Mouse (Mus musculus) CH12F3 (cell line): ENCODE results near the gene Gm17018.

Experiments used
- in situ Hi-C: fragments of 300-500 bp; cut with MboI; formaldehyde crosslinking; loops from 2 replicates; pipeline ENCODE4 v1.14.3; 2020; ENCODE audit warnings: low sequenced_read_pairs

Gene Gm17018

DNA sequence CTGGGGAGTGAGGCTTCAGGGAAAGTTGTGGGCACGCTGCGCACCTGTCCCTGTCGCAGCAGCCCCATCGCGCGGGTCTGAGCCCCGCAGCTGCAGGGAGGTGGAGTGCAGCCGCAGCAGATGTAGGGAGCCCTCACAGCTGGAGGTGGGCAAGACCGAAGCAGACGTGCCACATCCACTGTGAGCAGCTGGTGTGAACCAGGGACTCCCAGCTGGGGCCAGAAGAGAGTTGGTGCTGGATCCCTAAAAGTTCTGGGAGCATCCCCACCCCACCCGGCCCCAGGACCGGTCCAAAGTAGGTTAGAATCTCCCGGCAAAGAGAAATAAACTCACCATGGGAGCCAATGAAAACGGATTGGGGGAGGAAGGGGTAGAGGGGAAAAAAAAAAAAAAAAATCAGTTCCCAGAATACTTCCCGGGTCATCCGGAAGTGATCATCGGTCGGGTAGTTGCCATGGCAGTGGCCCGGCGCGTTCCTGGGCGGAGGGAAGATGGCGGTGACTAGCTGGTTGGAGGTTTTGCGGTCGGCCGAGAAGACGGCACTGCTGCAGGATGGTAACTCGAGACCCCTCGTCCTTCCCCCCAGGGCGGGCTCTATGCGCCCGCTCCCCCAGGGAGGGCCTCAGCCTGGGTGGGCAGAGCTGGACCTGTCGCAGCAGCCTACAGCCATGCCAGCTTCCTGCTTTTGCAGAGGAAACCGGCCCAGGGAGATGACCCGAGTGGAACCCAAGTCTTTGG is at the start of gene Gm17018, which contains the start of gene Poll:
Gm17018 (plus strand) TSS at position 463 of the 738 bp plus-strand sequence.
Poll (minus strand) TSS at position 379 of the 738 bp plus-strand sequence.
- in situ Hi-C loops = no loop called here

DNA sequence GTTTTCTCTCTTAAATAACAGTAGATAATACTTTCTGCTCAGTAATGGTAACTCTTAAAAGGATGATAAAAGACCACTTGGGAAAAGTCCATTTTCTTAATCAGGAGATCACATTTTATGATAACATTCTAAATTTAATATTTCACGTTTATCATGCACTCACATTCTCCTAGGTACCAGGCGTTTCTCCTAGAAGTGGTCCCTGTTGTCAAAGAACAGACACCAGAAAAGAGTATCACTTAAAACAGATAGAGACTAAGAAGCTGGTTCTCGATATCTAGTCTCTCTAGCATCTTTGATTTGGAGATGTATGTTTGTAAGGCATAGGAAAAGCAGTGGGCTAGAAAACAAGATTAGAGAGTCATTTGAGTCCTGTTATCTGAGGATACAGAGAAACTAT is 49.7 kb upstream of the Gm17018 start:
- in situ Hi-C loops = no loop called here

DNA sequence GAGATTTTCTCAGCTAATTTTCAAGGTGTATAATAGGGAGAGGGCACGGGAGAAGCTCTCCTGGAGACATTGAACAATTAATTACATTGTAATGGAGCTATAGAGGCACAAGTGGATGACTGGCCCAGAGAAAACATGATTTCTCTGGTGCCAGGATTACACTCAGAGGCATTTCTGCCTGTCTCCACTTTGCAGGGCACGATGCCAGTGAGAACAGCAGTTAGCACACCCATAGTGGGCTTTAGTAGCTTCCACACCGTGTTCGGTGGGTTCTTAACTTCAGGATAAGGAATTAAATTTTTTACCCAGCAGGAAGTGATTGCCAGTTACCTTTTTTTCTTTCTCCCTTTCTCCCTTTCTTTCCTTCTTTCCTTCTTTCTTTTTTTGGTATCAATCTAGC is 49.0 kb upstream of the Gm17018 start:
- in situ Hi-C loops = no loop called here

DNA sequence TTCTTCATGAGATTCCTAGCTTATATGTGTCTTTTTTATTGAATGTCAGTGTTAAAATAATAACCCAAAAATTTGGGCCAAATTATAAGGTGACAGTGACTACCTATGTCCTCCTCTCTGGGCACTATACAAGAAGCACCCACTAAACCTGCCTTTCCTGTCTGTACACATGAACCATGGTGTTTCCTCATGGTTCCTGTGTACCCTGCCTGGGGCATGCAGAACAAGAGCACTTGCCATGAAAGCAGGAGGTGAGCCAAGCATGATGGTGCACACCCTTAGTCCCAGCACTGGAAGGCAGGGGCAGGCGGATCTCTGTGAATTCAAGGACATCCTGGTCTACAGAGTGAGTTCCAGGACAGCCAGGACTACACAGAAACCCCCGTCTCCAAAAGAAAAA is 45.1 kb upstream of the Gm17018 start:
- in situ Hi-C loops = no loop called here

DNA sequence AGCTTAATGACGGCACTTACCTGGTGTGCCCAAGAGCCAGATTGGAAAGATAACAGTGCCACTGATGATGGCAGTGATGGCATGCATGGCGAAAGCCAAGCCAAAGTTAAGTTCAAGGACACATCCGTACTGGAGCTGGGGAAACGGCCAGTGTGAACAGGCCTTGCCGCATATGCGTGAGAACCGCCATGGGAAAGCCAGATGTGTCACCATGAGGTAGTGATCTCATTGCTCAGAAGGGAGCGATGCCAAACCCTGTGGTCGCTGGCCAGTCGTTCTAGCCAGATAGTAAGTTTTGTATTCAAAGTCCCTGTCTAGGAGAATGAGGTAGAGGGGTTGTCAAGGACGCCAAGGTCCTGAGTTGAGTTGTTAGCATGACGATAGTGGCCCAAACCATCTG is 44.2 kb upstream of the Gm17018 start:
- in situ Hi-C loops = no loop called here

DNA sequence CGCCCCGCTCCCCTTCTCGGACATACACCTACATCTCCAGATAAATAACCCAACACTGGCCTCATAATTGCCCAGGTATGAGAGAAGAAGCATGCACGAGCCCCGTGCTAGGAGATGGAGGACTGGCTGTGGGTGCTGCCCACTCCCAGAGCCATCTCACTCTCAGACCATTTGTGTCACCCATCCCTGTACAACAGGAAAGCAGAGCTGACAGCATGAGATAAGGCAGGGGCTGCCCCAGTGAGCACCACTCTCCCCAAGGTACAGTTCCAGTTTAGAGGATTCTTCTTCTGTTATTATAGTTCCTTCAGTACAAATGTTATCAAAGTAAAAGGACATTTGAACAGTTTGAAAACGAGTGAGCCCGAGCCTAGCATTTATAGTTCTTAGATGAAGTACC is 33.0 kb upstream of the Gm17018 start:
- in situ Hi-C loops = no loop called here

DNA sequence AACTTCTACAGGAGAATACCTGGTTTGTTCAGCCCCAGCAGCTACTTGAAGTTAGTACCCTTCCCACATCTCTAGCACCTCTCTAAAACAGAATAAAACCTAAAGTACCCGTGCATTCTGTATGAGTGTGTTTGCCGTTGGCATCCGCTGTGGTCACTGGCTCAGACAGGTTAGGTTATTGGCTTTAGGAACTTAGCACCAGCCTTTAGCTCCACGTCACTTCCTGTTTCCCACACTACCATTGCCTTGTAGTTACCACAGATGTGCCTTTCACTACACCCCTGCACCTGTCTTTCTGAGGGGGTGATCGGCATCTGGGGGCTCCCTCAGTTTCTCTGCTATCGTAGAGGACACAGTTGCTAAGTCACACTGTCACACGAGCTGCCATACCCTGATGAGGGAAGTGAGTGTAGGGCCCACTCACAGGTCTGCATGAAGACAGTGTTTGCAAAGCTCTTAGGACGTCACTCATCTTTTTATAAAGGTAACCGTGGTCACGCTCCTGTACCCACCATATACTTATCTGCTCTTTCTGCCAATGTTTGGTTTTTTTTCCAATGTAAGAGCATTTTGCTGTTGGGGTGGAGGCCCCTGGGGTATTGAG is 32.4 kb upstream of the Gm17018 start:
- in situ Hi-C loops = no loop called here

DNA sequence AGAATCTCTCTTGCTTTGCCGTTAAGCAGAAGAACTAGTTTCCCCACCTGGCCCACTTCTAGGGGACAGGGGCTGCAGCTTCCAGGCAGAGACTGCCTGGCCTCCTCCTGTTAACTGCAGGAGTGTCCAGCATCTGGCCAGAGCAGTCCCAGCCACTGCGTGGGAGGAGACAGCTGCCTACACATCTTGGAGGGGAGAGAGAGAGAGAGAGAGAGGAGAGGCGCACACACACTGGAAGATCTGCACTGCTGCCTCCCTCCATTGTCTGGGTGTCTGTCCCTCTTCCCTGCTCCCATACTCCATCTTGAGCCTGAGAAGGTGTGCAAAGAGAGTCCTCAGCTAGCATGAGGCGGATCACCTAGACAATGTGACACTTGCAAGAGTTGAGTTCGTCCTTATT is 31.1 kb upstream of the Gm17018 start:
- in situ Hi-C loops = no loop called here

DNA sequence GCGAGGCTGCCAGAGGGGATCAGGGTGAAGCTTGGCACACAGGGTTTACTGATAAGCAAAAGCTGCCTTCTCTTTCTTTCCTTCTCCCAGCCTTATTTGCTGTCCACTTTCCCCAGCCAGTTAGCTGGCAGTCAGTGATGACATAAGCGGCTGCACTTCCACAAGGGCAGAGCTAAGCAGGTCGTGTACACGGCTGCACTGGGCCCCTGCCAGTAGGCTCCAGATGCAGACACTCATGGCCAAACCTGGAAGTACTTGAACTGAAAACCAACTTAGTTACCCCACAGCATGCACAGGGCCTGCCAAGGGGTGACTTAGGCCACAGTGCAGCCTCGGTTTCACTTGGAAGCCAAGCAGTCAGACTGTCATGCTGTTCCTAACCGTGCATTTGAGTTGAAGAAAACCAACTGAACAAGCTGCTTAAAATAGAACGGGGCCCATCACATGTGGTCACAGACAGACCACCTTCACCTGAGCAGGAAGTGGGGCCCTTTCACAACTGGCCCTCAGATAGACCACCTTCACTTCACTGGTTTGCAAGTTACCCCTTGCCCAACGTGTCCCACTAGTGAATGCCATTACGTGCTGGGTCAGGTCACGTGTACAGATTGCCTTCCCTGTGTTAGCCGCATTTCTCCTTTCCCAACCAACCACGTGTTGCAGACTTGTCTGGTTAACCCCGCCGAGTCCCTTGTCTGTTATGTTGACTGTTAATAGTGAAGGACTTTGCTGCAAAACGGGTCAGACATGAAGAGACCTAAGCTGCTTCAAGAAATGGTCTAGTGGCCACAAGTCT is 30.0 kb upstream of the Gm17018 start:
- in situ Hi-C loops = no loop called here

DNA sequence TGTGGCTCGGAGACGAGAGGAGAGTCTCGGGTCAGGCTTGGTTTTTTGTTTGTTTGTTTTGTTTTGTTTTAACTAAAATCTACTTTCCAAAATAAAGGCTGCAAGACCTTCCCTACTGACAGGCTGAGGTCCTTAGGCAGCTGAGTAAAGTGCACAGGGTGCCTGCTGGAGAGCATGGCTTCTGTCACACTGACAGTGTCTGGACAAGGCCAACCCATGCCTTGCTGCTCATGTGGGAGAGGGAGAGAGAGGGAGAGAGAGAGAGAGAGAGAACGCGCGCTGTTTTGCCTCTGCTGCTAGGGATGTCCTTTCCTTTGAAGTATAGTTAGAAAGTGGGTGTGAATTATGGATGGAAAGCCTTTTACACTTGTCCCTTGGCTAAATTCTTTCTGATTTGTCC is 28.9 kb upstream of the Gm17018 start:
- in situ Hi-C loops = no loop called here

DNA sequence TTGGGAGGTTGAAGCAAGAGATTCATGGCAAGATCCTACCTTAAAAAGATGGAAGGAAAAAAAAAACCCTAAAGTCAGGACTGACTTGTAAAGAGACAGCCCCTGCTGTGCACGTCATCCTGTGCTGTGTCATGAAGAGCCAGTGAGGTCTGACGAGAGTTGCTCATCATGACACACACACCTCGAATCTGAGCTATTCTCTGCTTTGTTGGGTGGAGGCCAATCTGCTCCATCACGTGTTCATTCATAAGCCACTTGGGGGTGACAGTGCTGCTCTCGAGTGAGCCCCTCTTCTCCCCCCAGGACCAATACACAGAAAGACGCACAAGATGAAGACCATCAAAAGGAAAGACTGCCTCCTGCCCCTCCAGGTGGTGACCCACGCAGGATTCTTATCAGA is 26.8 kb upstream of the Gm17018 start:
- in situ Hi-C loops = no loop called here

DNA sequence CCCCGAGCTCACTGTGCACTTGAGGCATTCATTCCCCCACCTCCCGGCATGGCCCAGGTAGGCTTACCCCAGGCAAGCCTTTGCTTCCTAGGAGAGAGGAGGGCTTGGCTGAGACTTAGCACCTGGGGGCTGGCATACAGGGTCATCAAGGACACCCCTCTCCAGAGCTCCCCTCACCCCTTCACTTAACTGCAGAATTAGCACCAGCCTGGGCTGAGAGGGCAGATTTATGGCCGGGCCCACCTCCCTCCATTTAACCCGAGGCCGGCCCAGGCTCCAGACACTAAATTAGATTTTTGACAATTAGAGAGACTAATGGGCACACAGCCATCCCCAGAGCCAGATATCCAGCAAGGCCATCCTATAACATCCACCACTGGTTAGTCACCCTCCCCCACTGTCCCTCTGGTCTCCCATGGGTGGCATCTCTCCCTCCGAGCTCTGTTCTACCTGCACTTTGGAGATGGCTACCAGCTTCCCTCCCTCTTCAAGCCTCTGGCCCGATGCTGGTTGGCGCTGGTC is 25.1 kb upstream of the Gm17018 start:
- in situ Hi-C loops = no loop called here

DNA sequence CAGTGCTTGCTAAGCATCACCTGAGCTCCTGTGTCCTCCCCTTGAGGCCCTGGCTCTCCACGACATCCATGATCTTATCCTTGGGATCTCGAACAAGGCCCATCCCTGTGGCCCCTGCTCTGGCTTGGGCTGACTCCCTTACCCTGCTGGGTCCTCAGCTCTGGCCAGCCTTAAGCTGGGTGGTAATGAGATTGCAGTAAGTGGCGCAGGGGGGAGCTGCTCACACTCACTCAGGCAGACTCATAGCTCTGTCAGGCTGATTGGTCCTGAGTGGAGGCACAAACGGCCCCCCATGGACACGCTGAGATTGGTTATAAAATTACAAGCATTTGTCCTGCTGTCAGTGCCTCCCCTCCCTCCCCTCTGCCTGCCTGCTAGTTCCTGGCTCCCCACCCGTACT is 24.5 kb upstream of the Gm17018 start:
- in situ Hi-C loops = no loop called here

DNA sequence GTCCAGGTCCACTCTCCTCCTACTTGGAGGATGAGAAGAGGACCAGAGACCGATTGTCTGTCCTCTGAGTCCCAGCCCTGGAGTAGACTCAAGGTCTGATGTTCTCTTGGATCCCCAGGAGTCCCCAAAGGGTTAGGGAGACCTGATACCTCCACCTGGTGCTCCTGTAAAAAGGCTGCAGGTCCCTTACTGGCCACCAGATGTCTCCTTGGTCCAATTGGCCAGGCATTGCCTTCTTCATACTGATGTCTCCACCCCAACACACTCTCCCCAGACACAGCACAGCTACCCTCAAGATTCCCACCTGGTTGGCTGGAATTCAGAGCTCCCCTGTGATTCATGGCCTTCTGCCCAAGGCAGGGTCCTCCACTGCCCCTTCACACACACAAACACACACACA is 22.9 kb upstream of the Gm17018 start:
- in situ Hi-C loops = no loop called here

DNA sequence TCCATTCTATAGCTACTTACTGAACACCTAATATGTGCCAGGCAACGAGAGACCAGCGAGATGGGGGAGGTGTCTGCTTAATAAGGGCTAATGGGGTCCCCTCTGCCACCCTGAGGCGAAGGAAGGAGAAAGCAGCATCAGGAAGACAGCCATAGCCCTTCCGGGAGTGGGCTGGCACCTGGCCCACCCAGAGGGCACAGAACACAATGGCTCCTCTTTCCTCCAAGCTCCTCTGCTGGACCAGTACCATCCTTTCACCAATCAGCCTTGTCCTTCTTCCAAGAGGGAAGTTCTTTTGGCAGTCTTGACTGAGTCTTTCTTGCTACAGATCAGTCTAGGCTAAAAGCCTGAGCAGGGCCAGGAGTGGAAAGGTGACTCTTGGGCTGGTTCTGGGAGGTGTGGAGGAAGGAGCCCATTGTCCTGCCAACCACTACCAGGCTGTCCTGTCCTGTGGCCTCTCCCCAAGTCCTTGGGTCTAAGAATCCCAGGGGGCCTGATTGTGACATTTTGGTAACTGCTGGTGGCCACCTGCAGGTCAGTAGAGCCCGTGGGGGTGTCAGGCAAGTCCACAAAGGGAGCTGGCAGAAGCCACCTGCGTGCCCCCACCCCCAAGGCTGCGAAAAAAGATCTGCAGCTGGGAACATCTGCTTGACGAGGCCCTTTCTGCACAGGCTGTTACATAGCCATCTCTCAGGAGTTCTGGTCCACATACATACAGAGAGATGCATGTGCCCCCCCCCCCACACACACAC is 19.6 kb upstream of the Gm17018 start:
- in situ Hi-C loops = loop anchor here (10.0 kb wide), 1 partner anchor 316 kb away; no protein-coding TSS in a partner anchor

DNA sequence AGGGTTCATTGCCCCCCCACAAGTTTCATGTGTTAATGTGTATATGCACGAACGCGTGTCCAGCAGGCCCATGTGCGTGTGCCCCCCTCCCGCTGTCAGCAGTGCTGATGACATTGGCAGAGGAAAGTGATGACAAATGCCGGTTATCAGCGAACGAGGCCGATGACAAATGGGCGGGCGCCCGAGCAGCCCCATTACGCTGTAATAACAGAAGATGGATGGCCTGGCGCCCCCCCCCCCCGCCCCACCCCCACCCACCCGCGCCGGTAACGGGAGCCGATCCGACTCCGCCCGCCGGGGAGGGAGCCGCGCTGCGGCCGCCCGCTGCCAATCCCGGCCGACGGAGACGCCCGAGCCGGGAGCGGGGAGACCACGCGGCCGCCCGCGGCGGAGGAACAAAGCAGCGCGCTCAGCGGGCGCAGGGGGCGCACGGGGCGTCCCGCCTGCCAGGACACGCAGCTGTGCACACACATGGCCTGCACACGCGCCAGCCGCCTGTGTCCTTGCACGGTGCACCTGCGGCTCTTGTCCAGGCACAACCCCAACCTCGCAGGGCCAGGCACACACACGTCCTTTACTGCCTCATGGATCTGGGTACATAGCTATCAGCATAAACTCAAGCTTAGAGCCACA is 18.9 kb upstream of the Gm17018 start:
- in situ Hi-C loops = loop anchor here (10.0 kb wide), 1 partner anchor 317 kb away; no protein-coding TSS in a partner anchor

DNA sequence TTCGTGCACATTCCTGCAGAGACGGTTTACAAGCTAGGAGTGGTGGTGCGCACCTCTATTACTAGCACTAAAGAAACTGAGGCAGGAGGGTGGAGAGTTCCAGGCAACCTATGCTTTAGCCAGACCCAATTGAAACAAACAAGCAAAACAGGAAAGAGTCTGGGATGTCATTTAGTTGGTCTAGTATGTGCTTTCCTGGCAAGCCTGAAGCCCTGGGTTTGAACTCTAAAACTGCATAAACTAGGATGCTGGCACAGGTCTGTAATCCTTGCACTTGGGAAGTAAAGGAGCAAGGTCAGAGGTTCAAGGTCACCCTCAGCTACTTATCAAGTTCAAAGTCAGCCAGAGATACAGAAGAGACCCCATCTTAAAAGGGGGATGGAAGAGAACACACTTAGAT is 18.4 kb upstream of the Gm17018 start:
- in situ Hi-C loops = loop anchor here (10.0 kb wide), 1 partner anchor 317 kb away; no protein-coding TSS in a partner anchor

DNA sequence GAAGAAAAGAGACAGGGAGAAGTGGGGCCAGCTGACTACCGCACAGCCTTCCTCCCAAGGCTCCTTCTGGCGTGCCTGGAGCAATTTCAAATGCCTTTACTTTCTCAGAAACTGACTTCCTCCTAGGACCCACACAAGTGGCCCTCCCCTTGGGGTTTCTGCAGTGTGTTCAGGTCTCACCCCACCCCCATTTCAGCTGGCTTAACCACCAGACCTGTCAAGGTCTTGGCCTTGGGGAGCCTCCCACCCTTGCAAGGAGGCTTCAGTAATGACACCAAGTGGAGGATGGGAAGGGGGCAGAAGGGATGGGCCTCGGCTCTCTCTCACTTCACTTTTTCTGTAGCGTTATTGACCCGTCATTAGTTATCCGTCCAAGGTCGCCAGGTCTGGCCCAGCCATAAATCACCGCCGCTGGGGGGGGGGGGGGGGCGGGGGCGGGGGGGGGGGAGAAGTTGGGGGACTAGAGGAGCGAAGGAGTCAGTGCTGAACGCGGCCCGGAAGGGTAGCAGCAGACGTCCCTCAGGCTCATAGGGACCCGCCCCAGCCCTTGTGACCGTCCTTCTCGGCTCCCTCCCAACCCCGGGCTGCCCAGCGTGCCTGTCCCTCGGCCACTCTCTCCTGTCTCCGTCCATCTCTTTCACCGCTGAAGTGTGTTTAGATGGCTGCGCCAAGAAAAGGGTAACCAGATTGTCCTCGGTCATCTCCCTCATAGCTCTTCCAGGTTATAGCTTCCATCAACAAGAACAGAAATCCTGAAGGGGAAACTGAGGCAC is 16.1 kb upstream of the Gm17018 start:
- in situ Hi-C loops = loop anchor here (10.0 kb wide), 1 partner anchor 320 kb away; no protein-coding TSS in a partner anchor

DNA sequence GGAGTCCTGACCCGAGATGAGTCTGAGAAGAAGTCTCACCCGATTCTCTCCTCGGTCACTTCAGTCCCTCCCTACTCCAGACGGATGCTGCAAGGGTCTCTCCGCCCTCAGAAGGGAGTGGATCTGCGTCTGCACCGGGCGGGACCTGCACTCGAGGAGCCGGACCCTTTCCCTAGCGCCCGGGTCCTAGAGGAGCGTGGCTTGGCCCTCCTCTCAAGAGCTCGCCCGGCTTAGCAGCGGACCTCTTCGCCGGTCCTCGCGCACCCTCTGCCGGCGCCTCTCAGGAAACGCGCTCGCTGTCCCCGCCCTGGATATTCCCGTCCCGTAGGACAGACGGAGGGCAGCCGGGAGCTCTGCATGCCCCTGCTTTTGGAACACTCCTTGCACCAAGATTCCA is 15.5 kb upstream of the Gm17018 start:
- in situ Hi-C loops = loop anchor here (10.0 kb wide), 1 partner anchor 320 kb away; no protein-coding TSS in a partner anchor
